Mouse (Mus musculus) stomach, embryonic 14.5 days (tissue): ENCODE results near the gene Ryk. TPM values are rescaled to one million over a fixed set of nuclear protein-coding genes. Genes with fewer than 3 reads are reported as not detected.

Experiments
- ATAC-seq: fragments of 200-750 bp; cut with Nextera tagmentation; 2 replicates; pipeline ENCODE4 v1.8.0; 2017; ENCODE audit warnings: low read depth, moderate TSS enrichment; ENCODE audit not compliant: insufficient number of reproducible peaks, insufficient read depth, low FRiP score
- H3K27ac ChIP-seq: fragments of 300-500 bp; sonication (generic); 2 replicates; pipeline ENCODE4 v1.5.1; 2014; ENCODE audit warnings: mild to moderate bottlenecking, low read length, moderate library complexity, mixed read lengths
- H3K27me3 ChIP-seq: fragments of 300-500 bp; sonication (generic); 2 replicates; pipeline ENCODE4 v1.6.1; 2014; ENCODE audit warnings: low read length, control low read depth, mixed read lengths; ENCODE audit not compliant: control insufficient read depth, insufficient read depth
- H3K36me3 ChIP-seq: fragments of 300-500 bp; sonication (generic); 2 replicates; pipeline ENCODE4 v1.6.1; 2014; ENCODE audit warnings: mild to moderate bottlenecking, control low read depth, low read length, moderate library complexity, mixed read lengths; ENCODE audit not compliant: control insufficient read depth, insufficient read depth
- H3K4me1 ChIP-seq: fragments of 300-500 bp; sonication (generic); 2 replicates; pipeline ENCODE4 v1.6.1; 2014; ENCODE audit warnings: low read length, control low read depth, mixed read lengths; ENCODE audit not compliant: control insufficient read depth, insufficient read depth
- H3K4me2 ChIP-seq: fragments of 300-500 bp; sonication (generic); replicated peaks from 2 replicates; pipeline ENCODE4 v1.6.1; 2014; ENCODE audit warnings: low read depth, low read length, control low read depth
- H3K4me3 ChIP-seq: fragments of 300-500 bp; sonication (generic); 2 replicates; pipeline ENCODE4 v1.5.1; 2014; ENCODE audit warnings: low read depth, low read length, control low read depth
- H3K9ac ChIP-seq: fragments of 300-500 bp; sonication (generic); replicated peaks from 2 replicates; pipeline ENCODE4 v1.6.1; 2014; ENCODE audit warnings: low read depth, mild to moderate bottlenecking, control low read depth, low read length, moderate library complexity, mixed read lengths
- H3K9me3 ChIP-seq: fragments of 300-500 bp; sonication (generic); 2 replicates; pipeline ENCODE4 v1.6.1; 2016; ENCODE audit warnings: low read depth, low read length, control low read depth; ENCODE audit not compliant: control insufficient read depth
- WGBS: fragments of 180-500 bp; shearing (Covaris S2); extraction: QIAGEN DNeasy Blood & Tissue Kit; methylation state at CpG from one replicate; pipeline ENCODE4 v1.1.7; 2014; 5-methylcytosine and 5-hydroxymethylcytosine counted together
- polyA plus RNA-seq: library from polyadenylated mRNA; unstranded; fragments of >200 nt; fragmentation: Nextera tagmentation; extraction: Ambion mirVana; gene quantifications from 2 replicates; pipeline ENCODE4 v1.2.1, GENCODE M21; 2014

Ryk gene
- polyA plus RNA-seq, 1 experiment from 2014 or later = 28.6 TPM

GRCm38 (mm10) chr9:102955866-102956265, 121.1 kb downstream of the Ryk start:
- no peak overlapping the region for H3K9ac ChIP-seq
- H3K9me3 ChIP-seq = no peaks in the 10 kb centered on the region
- H3K36me3 ChIP-seq = no peaks in the 10 kb centered on the region
- H3K27me3 ChIP-seq = no peaks in the 10 kb centered on the region
- H3K4me3 ChIP-seq = no peak overlapping the region
- no peak overlapping the region for H3K4me2 ChIP-seq
- 79% methylated on average over 3 of the region's 3 CpGs for WGBS
- no peak overlapping the region for H3K27ac ChIP-seq
- ATAC-seq = no peak
- H3K4me1 ChIP-seq = no peaks in the 10 kb centered on the region

Other genes starting within 250 kb of the Ryk start
- gene Anapc13, start 208.6 kb upstream of the Ryk start, polyA plus RNA-seq = 209 and 226 TPM in 2 replicates
- 42.7 and 46.4 TPM in 2 replicates for gene Cep63, start 208.4 kb upstream of the Ryk start, polyA plus RNA-seq
- 22.1 and 28.9 TPM in 2 replicates for gene Amotl2, start 118.2 kb upstream of the Ryk start, polyA plus RNA-seq
- gene Slco2a1, start 153.8 kb downstream of the Ryk start, polyA plus RNA-seq = 8.8 and 9.1 TPM in 2 replicates